Mouse (Mus musculus): ENCODE measurements around the gene Usp7.

DNA sequence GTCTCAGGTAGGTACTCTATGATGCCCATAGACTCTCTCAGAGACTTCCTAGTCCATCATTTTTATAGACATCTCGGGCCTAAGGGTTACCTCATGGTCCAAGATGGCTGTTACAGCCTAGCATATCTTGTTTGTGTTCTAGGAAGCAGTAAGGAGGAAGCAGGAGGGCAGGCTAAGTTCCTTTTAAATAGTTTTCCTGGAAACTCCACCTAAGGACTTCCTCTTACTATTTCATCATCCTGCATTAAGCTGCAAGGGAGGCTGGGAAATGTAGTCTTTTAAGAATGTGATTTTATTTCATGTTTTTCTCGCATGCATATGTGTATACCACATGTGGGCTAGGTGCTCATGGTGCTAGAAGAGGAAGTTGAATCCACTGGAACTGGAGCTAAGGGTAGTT lies 31.6 kb upstream of the Usp7 start:
- TF ChIP-seq GATA1 (IDR thresholded peaks at IDR 0.05; ENCODE audit: borderline replicate concordance, low read length): no peak
- no peak for TF ChIP-seq CTCF (IDR thresholded peaks at IDR 0.05; ENCODE audit: low read depth, low read length)

Data from G1E (cell line).